Mouse (Mus musculus) limb, embryonic 13.5 days (tissue): Measurements from ENCODE around the gene Dock4. TPM values are rescaled to one million over a fixed set of nuclear protein-coding genes. Genes with fewer than 3 reads are reported as not detected.

Experiments
- ATAC-seq: fragments of 200-750 bp; cut with Nextera tagmentation; 2 replicates; pipeline ENCODE4 v1.8.0; 2017; ENCODE audit warnings: low read depth, moderate number of reproducible peaks, moderate TSS enrichment; ENCODE audit not compliant: low FRiP score
- H3K27ac ChIP-seq: fragments of 300-500 bp; sonication (generic); 2 replicates; pipeline ENCODE4 v1.5.1; 2015; ENCODE audit warnings: inconsistent platforms, mild to moderate bottlenecking, moderate library complexity
- H3K27me3 ChIP-seq: fragments of 300-500 bp; sonication (generic); 2 replicates; pipeline ENCODE4 v1.6.1; 2015; ENCODE audit warnings: mild to moderate bottlenecking, inconsistent platforms
- H3K36me3 ChIP-seq: fragments of 300-500 bp; sonication (generic); 2 replicates; pipeline ENCODE4 v1.6.1; 2015; ENCODE audit warnings: inconsistent platforms, mild to moderate bottlenecking, moderate library complexity
- H3K4me1 ChIP-seq: fragments of 300-500 bp; sonication (generic); 2 replicates; pipeline ENCODE4 v1.6.1; 2015; ENCODE audit warnings: inconsistent platforms
- H3K4me2 ChIP-seq: fragments of 300-500 bp; sonication (generic); replicated peaks from 2 replicates; pipeline ENCODE4 v1.6.1; 2015; ENCODE audit warnings: inconsistent platforms, mild to moderate bottlenecking, moderate library complexity
- H3K4me3 ChIP-seq: fragments of 300-500 bp; sonication (generic); 2 replicates; pipeline ENCODE4 v1.5.1; 2015; ENCODE audit warnings: moderate library complexity, mild to moderate bottlenecking, inconsistent platforms
- H3K9ac ChIP-seq: fragments of 300-500 bp; sonication (generic); 2 replicates; pipeline ENCODE4 v1.6.1; 2015; ENCODE audit warnings: mild to moderate bottlenecking, inconsistent platforms
- H3K9me3 ChIP-seq: fragments of 300-500 bp; sonication (generic); 2 replicates; pipeline ENCODE4 v1.6.1; 2016; ENCODE audit warnings: inconsistent platforms
- WGBS: fragments of 180-500 bp; shearing (Covaris S2); methylation state at CpG from one replicate; pipeline ENCODE4 v1.1.7; 2015; 5-methylcytosine and 5-hydroxymethylcytosine counted together
- polyA plus RNA-seq: library from polyadenylated mRNA; unstranded; fragments of >200 nt; fragmentation: Nextera tagmentation; extraction: Ambion mirVana; gene quantifications from 2 replicates; pipeline ENCODE4 v1.2.1, GENCODE M21; 2015

Dock4 gene
- polyA plus RNA-seq, 1 experiment from 2014 or later = 19.1 TPM

GRCm38 (mm10) chr12:40825935-40826460 is 380.2 kb downstream of the Dock4 start:
- Histone ChIP-seq H3K27ac (no peak overlapping the region), H3K4me3 (no peak overlapping the region), H3K9ac (no peak overlapping the region), H3K4me2 (no peak overlapping the region), H3K27me3 (no peaks in the 10 kb centered on the region), H3K36me3 (peaks cover 17% of the 10 kb centered on the region), H3K4me1 (peaks cover 6% of the 10 kb centered on the region; the same call in 1 of the 2 replicates), H3K9me3 (no peaks in the 10 kb centered on the region)
- 60% methylated on average over 5 of the region's 5 CpGs for WGBS
- ATAC-seq = no peak

- no peak for ATAC-seq
- H3K27ac ChIP-seq = no peak overlapping the region
- WGBS = 25% methylated on average over 3 of the region's 3 CpGs
Observed at GRCm38 (mm10) chr12:40826491-40826890, 380.7 kb downstream of the Dock4 start.

GRCm38 (mm10) chr12:40828025-40828424 is 382.3 kb downstream of the Dock4 start:
- Histone ChIP-seq H3K4me3 (no peak overlapping the region), H3K4me1 (peaks cover 6% of the 10 kb centered on the region; the same call in 1 of the 2 replicates), H3K27me3 (no peaks in the 10 kb centered on the region), H3K9me3 (no peaks in the 10 kb centered on the region), H3K9ac (no peak overlapping the region), H3K4me2 (no peak overlapping the region), H3K36me3 (peaks cover 20% of the 10 kb centered on the region), H3K27ac (no peak overlapping the region)
- ATAC-seq = no peak

More at GRCm38 (mm10) chr12:40826491-40826890, 380.7 kb downstream of the Dock4 start:
- Histone ChIP-seq H3K9ac (no peak overlapping the region), H3K27me3 (no peaks in the 10 kb centered on the region), H3K9me3 (no peaks in the 10 kb centered on the region), H3K4me1 (peaks cover 6% of the 10 kb centered on the region; the same call in 1 of the 2 replicates), H3K4me3 (no peak overlapping the region), H3K36me3 (peaks cover 20% of the 10 kb centered on the region), H3K4me2 (no peak overlapping the region)

GRCm38 (mm10) chr12:40829269-40829668 is 383.5 kb downstream of the Dock4 start:
- H3K9me3 ChIP-seq = no peaks in the 10 kb centered on the region
- H3K36me3 ChIP-seq = peaks cover 22% of the 10 kb centered on the region
- H3K4me1 ChIP-seq = peaks cover 6% of the 10 kb centered on the region; the same call in 1 of the 2 replicates
- no peaks in the 10 kb centered on the region for H3K27me3 ChIP-seq
- H3K4me3 ChIP-seq = no peak overlapping the region
- no peak overlapping the region for H3K4me2 ChIP-seq
- no peak for ATAC-seq
- WGBS = 80% methylated on average over 1 of the region's 1 CpGs
- H3K27ac ChIP-seq = no peak overlapping the region
- H3K9ac ChIP-seq = no peak overlapping the region

- H3K9ac ChIP-seq = no peak overlapping the region
- H3K4me2 ChIP-seq = no peak overlapping the region
- no peak overlapping the region for H3K4me3 ChIP-seq
- no peaks in the 10 kb centered on the region for H3K27me3 ChIP-seq
- no peaks in the 10 kb centered on the region for H3K9me3 ChIP-seq
- ATAC-seq = no peak
- no peak overlapping the region for H3K27ac ChIP-seq
- H3K36me3 ChIP-seq = peaks cover 36% of the 10 kb centered on the region
- 74% methylated on average over 8 of the region's 8 CpGs for WGBS
- no peaks in the 10 kb centered on the region for H3K4me1 ChIP-seq
Observed at GRCm38 (mm10) chr12:40832157-40832556, 386.4 kb downstream of the Dock4 start.

GRCm38 (mm10) chr12:40836924-40837323 is 391.2 kb downstream of the Dock4 start:
- Histone ChIP-seq H3K27me3 (no peaks in the 10 kb centered on the region), H3K36me3 (peaks cover 21% of the 10 kb centered on the region; the same call in 1 of the 2 replicates), H3K27ac (no peak overlapping the region), H3K4me2 (no peak overlapping the region), H3K4me3 (no peak overlapping the region), H3K4me1 (peaks cover 17% of the 10 kb centered on the region), H3K9me3 (no peaks in the 10 kb centered on the region), H3K9ac (no peak overlapping the region)
- ATAC-seq = no peak
- WGBS = 50% methylated on average over 6 of the region's 6 CpGs

- no peaks in the 10 kb centered on the region for H3K27me3 ChIP-seq
- H3K9ac ChIP-seq = no peak overlapping the region
- no peak overlapping the region for H3K4me2 ChIP-seq
- ATAC-seq = 0 out of 2 replicates have a peak, but pooled peaks have one; percentile 51
- H3K27ac ChIP-seq = no peak overlapping the region
- WGBS = 2% methylated on average over 8 of the region's 8 CpGs
- H3K36me3 ChIP-seq = peaks cover 21% of the 10 kb centered on the region; the same call in 1 of the 2 replicates
- peaks cover 17% of the 10 kb centered on the region for H3K4me1 ChIP-seq
- H3K9me3 ChIP-seq = no peaks in the 10 kb centered on the region
- no peak overlapping the region for H3K4me3 ChIP-seq
Observed at GRCm38 (mm10) chr12:40837597-40838337, 392.0 kb downstream of the Dock4 start.

GRCm38 (mm10) chr12:40838338-40838695 is 392.6 kb downstream of the Dock4 start:
- peaks cover 17% of the 10 kb centered on the region for H3K4me1 ChIP-seq
- ATAC-seq = no peak
- no peak overlapping the region for H3K4me2 ChIP-seq
- H3K9me3 ChIP-seq = no peaks in the 10 kb centered on the region
- no peak overlapping the region for H3K4me3 ChIP-seq
- 36% methylated on average over 2 of the region's 2 CpGs for WGBS
- H3K9ac ChIP-seq = no peak overlapping the region
- H3K36me3 ChIP-seq = peaks cover 21% of the 10 kb centered on the region; the same call in 1 of the 2 replicates
- H3K27me3 ChIP-seq = no peaks in the 10 kb centered on the region
- no peak overlapping the region for H3K27ac ChIP-seq

GRCm38 (mm10) chr12:40838940-40839339 is 393.2 kb downstream of the Dock4 start:
- Histone ChIP-seq H3K36me3 (peaks cover 21% of the 10 kb centered on the region; the same call in 1 of the 2 replicates), H3K9me3 (no peaks in the 10 kb centered on the region), H3K27me3 (no peaks in the 10 kb centered on the region), H3K9ac (no peak overlapping the region), H3K4me1 (peaks cover 17% of the 10 kb centered on the region), H3K4me2 (no peak overlapping the region), H3K27ac (no peak overlapping the region), H3K4me3 (no peak overlapping the region)
- WGBS = 60% methylated on average over 5 of the region's 5 CpGs
- 0 out of 2 replicates have a peak, but pooled peaks have one; percentile 45 for ATAC-seq

- H3K36me3 ChIP-seq = peaks cover 20% of the 10 kb centered on the region
- H3K9ac ChIP-seq = no peak overlapping the region
- no peak overlapping the region for H3K27ac ChIP-seq
- ATAC-seq = no peak
- no peaks in the 10 kb centered on the region for H3K9me3 ChIP-seq
- H3K27me3 ChIP-seq = no peaks in the 10 kb centered on the region
- WGBS = 80% methylated on average over 4 of the region's 4 CpGs
- no peak overlapping the region for H3K4me3 ChIP-seq
- peaks cover 17% of the 10 kb centered on the region for H3K4me1 ChIP-seq
- no peak overlapping the region for H3K4me2 ChIP-seq
Observed at GRCm38 (mm10) chr12:40839817-40840216, 394.1 kb downstream of the Dock4 start.

- Histone ChIP-seq H3K9me3 (no peaks in the 10 kb centered on the region), H3K4me1 (peaks cover 17% of the 10 kb centered on the region), H3K4me3 (no peak overlapping the region), H3K27ac (no peak overlapping the region), H3K9ac (no peak overlapping the region), H3K4me2 (no peak overlapping the region), H3K36me3 (peaks cover 10% of the 10 kb centered on the region), H3K27me3 (no peaks in the 10 kb centered on the region)
- 84% methylated on average over 10 of the region's 10 CpGs for WGBS
- ATAC-seq = no peak
Observed at GRCm38 (mm10) chr12:40842251-40842988, 396.7 kb downstream of the Dock4 start.

GRCm38 (mm10) chr12:40842991-40843390 is 397.2 kb downstream of the Dock4 start:
- Histone ChIP-seq H3K4me3 (no peak overlapping the region), H3K9me3 (no peaks in the 10 kb centered on the region), H3K27ac (no peak overlapping the region), H3K4me1 (peaks cover 13% of the 10 kb centered on the region), H3K36me3 (peaks cover 10% of the 10 kb centered on the region), H3K9ac (no peak overlapping the region), H3K27me3 (no peaks in the 10 kb centered on the region), H3K4me2 (no peak overlapping the region)
- WGBS = 81% methylated on average over 5 of the region's 5 CpGs
- ATAC-seq = no peak
